Mouse (Mus musculus) kidney, adult 8-10 months (tissue): ENCODE results near the gene Slc39a13.

Experiments used
- DNase-seq, 2 experiments: peaks; one replicate each; pipeline ENCODE4 v3.0.0; 2022

Slc39a13 gene

DNA sequence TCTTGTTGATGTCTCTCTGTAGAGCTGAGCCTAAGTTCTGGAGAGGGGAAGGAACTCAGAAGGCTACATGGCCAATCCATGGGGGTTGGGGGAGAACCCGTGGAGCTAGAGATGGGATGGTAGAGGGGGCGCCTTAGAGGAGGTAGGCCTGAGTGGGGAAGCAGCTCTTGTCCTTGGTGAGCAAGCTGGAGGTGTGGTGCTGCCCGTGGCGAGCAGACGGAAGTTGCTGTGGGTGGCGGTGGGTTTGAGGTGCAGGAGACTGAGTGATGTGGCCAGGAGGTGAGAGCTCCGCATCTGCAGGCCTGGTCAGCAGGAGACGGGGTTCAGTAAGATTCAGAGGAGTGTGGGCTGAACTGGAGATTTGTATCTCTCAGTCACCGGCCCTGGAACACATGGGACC lies 17.2 kb upstream of the Slc39a13 start:
- no peak for DNase-seq

DNA sequence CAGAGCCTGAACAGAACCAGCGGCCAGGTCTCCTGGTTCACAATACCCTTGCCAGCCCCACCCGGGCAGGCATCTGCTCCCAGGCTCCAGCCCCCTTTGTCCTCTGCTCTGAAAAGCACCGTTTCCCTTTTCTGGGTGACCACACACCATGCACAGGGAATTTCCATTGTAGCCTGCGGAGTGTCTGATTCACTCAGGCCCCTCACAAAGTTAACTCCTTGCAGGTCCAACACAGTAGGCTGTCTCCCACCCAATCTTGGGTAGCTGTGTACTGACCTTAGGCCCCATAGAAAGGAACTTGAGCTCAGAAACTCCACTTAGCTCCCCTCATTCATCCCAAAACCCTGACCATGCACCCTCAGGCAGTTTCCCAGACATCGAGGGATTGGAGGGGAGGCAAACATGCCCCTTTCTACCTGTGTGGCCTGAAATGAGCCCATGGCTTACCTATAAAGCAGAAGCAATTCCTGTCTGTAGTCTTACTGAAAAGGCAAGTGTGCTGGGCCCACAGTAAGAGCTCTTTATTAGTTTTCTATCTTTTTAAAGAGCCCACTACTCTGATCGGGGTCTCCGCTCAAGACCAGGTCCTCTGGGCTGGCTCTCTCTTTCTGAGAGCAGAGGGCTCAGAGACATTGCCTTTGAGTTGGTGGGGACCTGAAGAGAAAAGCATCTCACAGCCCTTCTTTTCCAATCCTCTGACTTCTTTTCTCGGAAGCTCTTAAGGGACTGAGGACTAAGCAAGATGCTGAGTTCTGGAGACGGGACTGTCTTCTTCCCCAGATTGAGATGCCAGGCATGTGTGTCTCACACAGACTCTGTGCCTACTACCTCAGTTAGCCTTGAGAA lies 16.4 kb upstream of the Slc39a13 start:
- DNase-seq: no peak

DNA sequence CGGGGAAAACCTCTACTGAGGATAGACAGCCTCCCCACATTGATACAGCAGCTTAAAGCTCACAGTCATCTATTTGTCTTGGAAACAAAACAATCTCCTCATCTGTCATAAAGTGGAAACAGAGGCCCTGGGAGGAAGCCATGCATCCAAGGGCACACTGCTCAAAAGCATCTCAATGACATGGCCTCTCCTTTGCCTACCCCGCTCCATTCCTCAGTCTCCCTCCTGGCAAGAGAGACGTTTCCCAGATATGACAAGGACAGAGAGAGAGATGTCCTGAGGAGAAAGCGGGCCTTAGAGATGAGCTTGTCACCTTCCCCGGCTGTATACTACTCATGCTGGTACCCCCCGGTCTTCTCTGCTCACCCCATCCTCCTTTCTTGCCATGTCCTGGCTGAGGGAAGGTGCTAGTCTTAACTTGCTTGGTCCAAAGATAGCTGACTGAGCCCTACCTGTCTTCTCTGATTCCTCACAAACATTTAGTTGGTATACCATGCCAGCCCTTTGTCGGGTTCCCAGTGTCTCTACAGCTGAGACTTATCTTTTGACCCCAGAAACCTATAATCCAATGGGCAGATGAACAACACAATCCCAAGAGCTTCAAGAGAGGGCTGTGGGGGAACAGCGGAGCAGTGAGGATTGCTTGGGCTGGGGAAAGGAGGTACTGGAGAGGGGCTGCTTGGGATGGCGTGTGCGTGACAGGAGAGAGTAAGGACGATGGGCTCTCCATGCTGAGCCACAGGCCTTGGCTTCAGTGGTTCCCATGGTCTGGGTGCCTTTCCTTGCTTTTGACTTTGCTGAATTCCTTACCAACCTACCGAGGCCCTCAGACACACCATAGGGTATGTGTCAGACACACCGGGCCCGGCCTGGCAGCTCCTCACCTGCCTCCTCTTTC lies 15.5 kb upstream of the Slc39a13 start:
- no peak for DNase-seq

DNA sequence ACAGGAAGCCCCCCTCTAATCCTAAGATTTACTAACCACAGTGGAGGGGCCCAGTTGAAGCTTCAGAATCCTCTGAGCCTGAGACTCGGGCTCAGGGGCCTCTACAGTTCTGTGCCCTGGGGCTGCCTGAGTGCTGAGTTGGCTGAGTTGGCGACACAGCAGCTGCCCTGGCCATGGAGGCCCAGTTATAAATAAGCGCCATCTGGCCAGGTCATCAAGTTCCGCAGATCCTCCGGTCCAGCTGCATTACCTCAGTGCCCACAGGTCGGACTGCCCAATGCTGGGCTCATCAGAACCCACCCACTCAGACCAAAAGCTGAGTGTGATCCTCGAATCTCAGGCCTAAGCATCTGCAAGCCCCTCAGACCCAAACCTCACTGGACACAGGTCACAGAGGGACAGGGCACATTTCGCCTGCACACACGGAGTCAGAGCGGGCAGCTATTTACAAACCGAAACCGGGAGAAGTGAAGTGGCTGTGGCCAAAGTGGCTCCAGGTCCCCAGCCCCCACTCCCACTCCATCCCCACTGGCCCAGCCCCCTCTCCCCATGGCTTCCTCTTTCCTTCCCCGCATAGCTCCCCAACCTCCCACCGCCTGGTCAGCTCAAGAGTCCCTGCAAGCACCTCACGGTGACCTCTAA lies 14.1 kb upstream of the Slc39a13 start:
- DNase-seq: no peak

DNA sequence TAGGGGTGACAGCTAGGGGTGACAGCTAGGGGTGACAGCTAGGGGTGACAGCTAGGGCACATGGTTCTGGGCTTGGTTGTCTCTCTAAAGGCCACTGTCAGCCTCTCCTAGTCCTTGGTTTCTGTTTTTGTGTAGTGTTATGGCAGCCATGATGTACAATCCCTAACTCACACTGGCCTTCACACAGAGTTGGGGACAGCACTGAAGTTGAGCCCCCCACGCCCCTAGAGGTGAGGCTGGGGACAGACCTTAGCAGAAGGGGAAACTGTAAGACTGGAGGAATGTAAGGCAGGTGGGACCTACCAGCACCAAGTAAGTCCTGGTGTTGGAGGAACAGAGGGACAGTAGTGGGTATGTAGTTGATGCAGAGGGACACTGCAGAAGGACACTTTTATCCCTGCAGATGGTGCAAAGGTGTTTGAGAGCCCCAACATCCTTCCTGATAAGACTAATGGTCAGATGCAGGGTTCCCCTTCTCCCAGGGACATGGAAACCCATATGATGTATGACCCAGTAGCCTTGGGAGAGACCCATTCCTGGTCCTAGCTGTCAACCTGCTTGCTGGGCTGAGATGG lies 13.2 kb upstream of the Slc39a13 start:
- DNase-seq: no peak

DNA sequence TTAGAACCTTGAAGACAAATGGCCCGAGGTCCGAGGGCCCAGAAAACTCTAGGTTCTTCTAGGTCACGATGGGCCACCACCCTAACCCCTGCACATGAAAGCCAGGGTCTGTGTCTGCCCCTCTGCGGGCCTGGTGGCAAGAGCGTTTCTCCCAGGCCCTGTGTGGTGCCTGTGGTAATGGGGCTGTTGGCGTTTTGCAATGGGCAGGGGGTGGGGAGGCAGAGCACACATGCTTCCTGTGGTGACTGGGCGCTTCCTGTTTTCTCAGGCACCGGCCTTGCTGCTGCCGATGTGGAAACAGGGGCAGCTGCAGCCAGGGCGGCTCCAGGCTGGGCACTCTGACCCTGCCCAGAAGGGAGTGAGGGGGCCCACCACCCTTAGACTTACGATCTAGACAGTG lies 12.6 kb upstream of the Slc39a13 start:
- DNase-seq: no peak

DNA sequence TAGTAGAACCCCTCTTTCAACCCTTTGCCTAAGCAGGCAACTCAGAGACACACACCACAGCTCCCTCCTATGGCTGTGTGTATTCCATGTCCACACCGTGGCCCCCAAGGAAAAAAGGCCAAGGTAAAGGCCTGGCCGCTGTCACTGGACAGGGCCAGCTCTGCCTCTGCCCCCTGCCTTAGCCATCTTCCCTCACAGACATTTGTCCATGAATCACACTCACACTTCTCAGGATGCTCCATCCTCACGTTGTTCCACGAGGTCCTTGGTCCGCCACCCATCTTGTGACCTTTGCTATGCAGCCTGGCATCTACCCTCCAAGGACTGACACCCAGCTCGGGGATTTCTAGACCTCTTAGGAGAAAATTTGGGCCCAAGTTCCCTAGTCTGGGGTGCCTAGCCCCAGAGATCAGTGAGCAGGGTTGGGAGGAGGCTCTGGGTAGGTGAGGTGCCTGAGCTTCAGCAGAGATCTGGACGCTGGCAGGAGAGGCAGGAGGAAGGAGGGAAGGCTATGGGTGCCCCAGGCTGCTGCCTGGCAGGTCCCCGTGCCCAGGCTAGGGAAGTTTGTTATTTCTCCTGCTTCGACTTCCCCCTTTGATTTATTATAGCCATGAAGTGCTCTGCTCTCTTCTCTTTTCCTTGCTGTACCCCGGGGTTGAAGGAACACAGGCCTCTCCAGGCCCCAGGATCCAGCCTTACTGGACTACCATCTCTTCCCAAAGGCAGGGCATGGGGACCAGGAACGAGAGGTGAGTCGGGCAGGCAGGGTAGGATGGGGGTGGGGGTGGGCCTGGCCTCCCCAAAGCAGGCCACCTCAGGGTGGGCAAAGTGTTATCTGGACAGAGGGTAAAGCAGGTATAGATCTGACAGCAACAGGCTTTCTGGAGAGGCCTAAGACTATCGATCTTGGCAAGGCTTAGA lies 11.8 kb upstream of the Slc39a13 start, which contains the start of gene Spi1:
Gene Spi1, plus strand, starts transcription at position 616 of the 921 bp plus-strand sequence.
- no peak for DNase-seq

DNA sequence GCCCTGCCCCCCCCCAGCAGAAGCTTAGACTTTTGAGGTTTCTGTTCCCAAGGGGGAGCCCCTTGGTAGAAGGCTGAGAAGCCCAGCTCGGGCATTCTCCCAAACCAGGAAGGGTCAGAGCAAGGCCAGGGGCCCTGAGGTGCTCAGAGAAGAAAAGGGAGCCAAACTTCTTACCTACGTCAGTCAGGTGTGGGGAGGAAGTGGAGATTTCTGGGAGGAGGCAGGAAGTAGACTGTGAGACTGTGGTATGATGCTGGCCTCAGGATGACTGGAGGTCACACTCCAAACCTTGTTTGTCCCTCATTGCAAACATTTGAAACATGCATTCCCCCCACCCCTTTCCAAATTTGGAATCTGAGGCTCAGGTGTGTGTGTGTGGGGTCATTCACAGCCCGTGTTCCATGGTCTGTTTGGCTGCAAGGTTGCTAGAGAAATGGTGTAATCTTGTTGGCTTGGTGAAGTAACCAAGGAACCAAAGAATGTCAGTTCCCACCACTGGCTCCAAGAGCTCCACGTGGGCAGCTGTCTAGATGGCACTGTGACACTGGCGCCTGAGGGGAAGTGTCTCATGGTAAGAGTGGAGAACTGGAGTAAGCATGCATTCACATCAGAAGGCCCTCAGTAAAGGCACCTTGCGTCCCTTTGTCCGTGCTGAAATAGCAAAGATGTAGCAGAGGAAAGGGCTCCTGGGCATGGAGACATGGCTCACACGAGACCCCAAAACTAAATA lies 10.7 kb upstream of the Slc39a13 start:
- DNase-seq: no peak

DNA sequence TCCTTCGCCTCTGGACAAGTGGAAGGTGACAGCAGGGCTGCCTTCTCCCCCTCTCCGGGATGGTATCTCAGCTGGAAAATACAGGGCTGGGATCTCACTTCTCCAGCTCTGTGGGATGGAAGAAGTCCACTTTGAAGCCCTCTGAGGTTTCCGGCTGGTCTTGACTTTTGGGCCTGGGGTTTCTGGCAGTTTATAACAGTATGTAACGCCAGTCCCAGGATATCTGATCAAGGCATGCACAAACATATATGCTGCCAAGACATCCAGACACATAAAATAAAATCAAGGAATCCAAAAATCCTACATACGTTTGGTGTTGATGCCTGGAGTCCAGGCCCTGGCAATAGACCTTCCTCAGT lies 8.8 kb upstream of the Slc39a13 start:
- no peak for DNase-seq

DNA sequence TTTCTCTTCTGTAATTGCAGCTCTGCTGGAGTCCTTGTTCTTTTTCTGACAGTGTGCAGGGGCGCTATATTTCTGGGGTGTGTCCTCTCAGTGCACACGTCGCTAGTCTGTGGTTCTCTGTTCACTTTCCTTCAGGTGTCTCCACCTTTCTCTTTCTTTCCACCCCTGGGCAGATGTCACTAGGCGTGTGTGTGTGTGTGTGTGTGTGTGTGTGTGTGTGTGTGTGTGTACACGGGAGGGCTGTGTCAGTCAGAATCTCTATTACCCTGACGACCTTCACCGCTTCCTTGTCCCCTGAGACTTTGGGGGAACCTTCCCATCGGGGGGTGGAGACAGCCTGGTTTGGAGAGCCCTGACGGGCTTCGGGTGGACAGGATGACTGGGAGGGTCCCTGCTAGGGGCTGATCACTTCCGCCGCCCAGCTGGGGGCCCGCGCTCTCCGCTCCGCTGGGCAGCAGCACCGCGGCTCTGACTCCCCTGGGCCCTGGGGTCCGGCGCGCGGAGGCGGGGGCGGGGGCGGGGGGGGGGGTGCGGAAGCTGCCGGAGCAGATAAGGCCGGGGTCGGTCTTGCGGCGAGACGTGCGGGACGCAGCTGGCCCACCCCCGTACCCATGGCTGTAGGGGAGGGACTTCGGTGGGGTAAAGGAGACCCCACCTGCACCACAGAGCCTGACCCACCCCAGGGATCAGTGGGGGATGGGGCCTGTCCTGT lies 8.3 kb upstream of the Slc39a13 start:
- DNase-seq: no peak

DNA sequence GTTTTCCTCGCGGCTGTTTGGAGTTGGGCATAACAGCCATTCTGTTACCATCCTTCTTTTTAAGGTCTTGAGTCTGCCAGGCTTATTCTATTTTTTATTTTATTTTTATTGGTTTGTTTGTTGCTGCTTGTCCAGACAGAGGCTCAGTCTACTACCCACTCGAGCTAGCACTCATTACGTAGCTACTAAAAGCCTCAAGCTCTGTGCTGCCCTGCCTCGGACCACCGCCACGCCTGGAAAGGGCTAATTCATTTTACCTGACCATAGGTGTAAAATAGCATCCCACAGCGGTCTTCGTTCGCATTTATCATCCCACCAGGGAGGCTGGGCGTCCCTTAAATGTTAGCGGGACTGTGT lies 7.7 kb upstream of the Slc39a13 start:
- DNase-seq: no peak

DNA sequence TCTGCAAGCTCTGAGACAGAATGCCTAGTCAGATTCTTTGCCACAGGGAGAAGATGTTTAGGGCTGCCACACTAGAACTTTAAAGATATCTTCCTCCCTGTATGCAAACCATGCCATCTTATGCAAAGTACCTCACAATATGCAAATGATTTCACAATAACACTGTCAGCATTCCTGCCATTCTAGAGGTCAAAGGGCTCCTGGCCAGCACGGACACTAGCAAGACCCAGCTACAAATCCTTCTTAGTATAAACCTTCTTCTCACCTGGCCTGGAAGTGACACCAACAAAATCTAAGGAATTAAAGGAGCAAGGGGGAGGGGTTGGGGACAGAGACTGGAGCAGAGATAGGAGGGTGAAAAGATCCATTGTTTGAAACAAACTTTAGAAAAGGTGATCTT lies 1.9 kb upstream of the Slc39a13 start:
- peak; percentile 50 to 63 for DNase-seq

DNA sequence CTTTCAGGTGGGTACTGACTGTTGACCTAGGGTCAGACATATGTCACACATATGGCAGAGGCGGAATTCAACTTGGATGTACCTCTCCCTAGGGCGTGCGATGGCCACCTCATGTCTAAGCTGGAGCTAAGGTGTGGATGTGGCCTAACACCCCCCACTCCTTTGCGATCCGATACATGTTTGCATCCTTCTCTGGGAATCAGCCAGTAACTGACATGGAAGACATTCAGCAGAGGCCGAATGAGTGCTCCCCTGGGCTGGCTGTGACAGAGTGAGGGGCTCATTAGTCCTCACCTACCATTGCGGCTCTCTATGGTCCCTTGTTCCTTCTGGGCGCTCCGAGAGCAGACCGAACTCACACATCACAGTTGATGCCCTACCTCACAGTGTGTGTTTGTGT lies 842 bp upstream of the Slc39a13 start:
- DNase-seq: no peak

DNA sequence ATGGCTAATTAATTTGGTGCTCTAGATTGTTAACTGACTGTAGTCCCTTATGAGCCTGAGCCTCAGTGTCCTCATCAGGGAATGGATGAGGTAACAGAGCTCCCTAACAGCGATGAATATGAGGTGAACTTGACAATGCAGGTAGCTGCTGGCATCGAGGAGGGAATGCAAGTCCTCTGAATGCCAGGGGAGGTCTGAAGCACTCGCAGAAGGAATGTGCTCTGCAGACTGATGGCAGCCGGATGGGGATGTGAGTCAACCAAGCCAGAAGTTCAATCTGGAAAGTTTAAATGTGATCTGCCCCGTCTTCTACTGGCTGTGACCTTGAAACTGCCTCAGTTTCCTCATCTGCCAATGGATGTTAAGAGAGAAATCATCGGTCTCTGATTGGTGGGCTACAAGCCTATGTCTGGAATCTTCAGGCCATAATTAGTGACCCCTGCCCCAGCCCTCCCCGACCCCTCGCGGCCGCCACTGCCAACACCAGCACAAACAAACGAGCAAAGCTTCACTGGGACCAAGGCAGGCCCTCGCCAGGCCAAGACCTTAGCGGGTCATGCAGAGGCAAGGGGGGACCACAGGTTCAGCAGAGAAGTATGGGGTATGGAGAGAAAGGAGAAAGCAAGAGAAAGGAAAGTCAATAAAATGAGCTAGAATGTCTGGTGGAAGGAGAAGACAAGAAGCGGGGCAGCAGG lies 764 bp downstream of the Slc39a13 start:
- no peak for DNase-seq

DNA sequence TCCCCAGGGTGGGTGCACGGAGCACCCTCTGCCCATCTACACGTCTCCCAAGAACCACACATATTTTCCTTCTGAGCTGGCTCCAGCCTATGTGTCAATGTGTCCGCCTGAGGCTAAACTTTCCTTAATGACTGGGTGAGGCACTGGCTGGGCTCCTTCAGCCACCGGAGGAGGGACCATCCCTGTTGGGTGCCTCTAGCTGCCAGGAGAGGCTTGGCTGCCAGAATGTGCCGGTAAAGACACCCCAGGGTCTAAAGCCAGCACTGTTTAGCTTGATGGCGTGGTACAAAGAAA lies 1.4 kb downstream of the Slc39a13 start:
- DNase-seq: no peak

DNA sequence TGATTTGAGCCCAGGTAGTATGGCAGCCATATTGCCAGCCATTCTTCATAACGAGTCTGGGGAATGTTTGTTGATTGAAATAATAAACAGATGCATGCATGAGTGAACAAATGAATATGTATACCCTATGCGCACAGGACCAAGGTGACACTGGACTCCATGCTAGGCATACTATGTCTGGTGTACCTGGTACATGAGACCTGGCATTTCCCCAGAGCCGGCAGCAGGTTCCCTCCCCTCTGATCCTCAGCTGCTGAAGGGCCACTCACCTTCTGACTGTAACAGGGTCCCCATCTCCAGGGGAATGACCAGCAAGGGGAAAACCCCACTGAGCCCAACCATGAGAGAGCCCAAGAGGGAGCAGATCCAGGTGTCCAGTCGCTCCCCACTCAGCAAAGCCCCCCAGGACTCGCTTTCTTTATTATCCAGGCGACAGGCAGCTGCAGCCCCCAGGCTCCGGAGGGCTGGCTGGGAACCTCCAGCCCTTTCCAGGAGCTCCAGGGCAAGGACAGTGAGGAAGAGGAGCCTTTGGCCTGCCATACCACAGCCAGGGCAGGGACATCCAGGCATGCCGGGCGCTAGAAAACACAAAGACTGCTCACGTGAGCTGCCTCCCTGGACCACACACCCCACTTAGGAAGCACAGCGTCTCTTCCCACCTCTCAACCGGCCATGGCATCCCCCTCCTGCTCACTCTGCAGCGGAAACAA lies 1.9 kb downstream of the Slc39a13 start:
- DNase-seq: no peak

DNA sequence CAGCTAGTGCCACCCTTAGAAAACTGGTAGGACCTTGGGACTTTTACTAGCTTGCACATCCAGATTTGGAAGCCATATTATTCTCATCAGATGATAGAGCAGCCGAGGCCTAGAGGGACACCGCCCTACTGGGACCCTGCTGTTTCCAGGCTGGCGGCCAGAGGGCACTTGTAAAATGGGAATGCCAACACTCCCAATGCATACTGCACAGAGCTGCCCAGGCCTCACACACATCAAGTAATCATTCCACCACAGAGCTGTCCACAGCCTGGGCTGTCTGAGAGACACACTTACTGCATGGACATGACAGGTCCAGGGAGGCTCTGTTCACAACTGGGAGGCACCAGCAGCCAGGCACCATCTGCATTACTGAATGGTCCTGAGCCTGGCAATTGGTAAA lies 3.8 kb downstream of the Slc39a13 start:
- DNase-seq: no peak

DNA sequence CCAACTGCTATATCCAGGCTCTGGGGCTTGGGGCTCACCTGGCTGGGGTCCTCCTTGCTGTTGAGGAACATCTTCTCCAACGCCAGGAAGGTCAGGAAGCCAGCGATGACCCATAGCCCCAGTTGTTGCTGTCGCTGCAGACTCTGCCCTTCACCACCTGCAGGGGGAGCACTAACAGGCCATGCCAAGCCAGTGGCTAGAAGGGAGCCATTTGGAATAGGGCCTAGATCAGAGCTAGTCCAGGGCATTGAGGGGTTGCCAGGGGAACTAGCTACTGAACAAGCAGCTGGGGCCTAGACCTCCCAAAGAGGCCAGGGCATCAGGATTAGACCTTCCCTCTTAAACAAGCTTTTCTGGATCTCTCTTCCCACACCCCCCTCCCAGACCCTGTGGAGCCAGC lies 4.7 kb downstream of the Slc39a13 start:
- peak in 1 of 2 experiments; percentile 55 for DNase-seq

DNA sequence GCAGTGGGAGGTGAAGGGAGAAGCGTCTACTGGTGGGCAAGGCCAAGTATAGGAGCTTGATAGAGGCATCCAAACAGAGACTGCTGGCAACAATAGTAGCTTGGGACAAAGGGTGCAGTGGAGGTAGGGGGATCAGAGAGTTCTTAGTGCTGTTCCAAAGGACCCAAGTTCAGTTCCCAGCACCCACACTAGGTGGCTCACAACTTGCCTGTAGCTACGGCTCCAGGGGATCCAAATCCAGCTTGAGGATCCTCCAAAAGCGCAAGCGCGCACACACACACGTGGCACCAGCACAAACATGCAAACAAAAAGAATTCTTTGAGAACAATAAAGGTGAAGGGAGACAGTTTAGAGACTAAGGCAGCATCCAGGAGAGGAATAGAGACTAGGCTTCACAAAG lies 6.0 kb downstream of the Slc39a13 start:
- no peak for DNase-seq
